8 mouse cellular contexts compared by ENCODE assay signal in genomic region chr15:77827379-77827778, GRCm38 (mm10). TPM values are rescaled to one million over a fixed set of nuclear protein-coding genes. Genes with fewer than 3 reads are reported as not detected.
DNase-seq lines count a peak whose midpoint lies in the region; ATAC-seq and TF ChIP-seq lines count a peak whose summit lies in the region.

No protein-coding gene starts in this region.

- H3K4me2 ChIP-seq in heart, postnatal 0 days (ENCODE audit: low read depth, low read length): no peak overlapping the region
- H3K4me2 ChIP-seq in midbrain, embryonic 14.5 days (ENCODE audit: low read length): no peak overlapping the region
- H3K4me2 ChIP-seq in embryonic facial prominence, embryonic 12.5 days (replicated peaks): no peak overlapping the region
- 0 out of 2 replicates have a peak overlapping the region, but pooled peaks have one; percentile 15 for H3K4me2 ChIP-seq in stomach, embryonic 16.5 days (ENCODE audit: low read depth, low read length)

- H3K4me1 ChIP-seq in heart, postnatal 0 days (ENCODE audit: control insufficient read depth, insufficient read depth): peaks cover 65% of the 10 kb centered on the region
- H3K4me1 ChIP-seq in midbrain, embryonic 10.5 days: peaks cover 41% of the 10 kb centered on the region
- 0 out of 2 replicates have a peak, but pooled peaks cover 6% of the 10 kb centered on the region for H3K4me1 ChIP-seq in midbrain, embryonic 14.5 days (ENCODE audit: control insufficient read depth, insufficient read depth, low read length)
- peaks cover 22% of the 10 kb centered on the region for H3K4me1 ChIP-seq in embryonic facial prominence, embryonic 12.5 days
- peaks cover 80% of the 10 kb centered on the region for H3K4me1 ChIP-seq in stomach, embryonic 16.5 days (ENCODE audit: control insufficient read depth, insufficient read depth, low read length)

- 24% methylated on average over 7 of the region's 7 CpGs for WGBS in heart, postnatal 0 days
- WGBS in midbrain, embryonic 10.5 days: 8% methylated on average over 7 of the region's 7 CpGs
- WGBS in midbrain, embryonic 14.5 days: 14% methylated on average over 7 of the region's 7 CpGs
- 20% methylated on average over 7 of the region's 7 CpGs for WGBS in embryonic facial prominence, embryonic 12.5 days
- WGBS in stomach, embryonic 16.5 days: 30% methylated on average over 7 of the region's 7 CpGs

- ATAC-seq in heart, postnatal 0 days (ENCODE audit: insufficient read depth, low read depth): peak; percentile 34; the same call in 1 of the 2 replicates
- ATAC-seq in midbrain, embryonic 14.5 days (ENCODE audit: low FRiP score, low TSS enrichment): no peak
- ATAC-seq in embryonic facial prominence, embryonic 12.5 days (ENCODE audit: insufficient number of reproducible peaks, insufficient read depth, low FRiP score, low TSS enrichment): no peak
- no peak for ATAC-seq in stomach, embryonic 16.5 days (ENCODE audit: insufficient read depth, low FRiP score)

- H3K27me3 ChIP-seq in heart, postnatal 0 days (ENCODE audit: control insufficient read depth, insufficient read depth, low read length): no peaks in the 10 kb centered on the region
- no peaks in the 10 kb centered on the region for H3K27me3 ChIP-seq in midbrain, embryonic 10.5 days (ENCODE audit: low read depth, poor library complexity, severe bottlenecking)
- no peaks in the 10 kb centered on the region for H3K27me3 ChIP-seq in midbrain, embryonic 14.5 days (ENCODE audit: control insufficient read depth, insufficient read depth, low read length)
- no peaks in the 10 kb centered on the region for H3K27me3 ChIP-seq in embryonic facial prominence, embryonic 12.5 days
- no peaks in the 10 kb centered on the region for H3K27me3 ChIP-seq in stomach, embryonic 16.5 days (ENCODE audit: control insufficient read depth, insufficient read depth, low read length)

- peaks cover 19% of the 10 kb centered on the region; the same call in 1 of the 2 replicates for H3K36me3 ChIP-seq in heart, postnatal 0 days (replicated peaks; ENCODE audit: control insufficient read depth, insufficient read depth, low read length)
- peaks cover 7% of the 10 kb centered on the region; the same call in 1 of the 2 replicates for H3K36me3 ChIP-seq in midbrain, embryonic 10.5 days
- no peaks in the 10 kb centered on the region for H3K36me3 ChIP-seq in midbrain, embryonic 14.5 days (ENCODE audit: control insufficient read depth, insufficient read depth, low read length)
- H3K36me3 ChIP-seq in embryonic facial prominence, embryonic 12.5 days: no peaks in the 10 kb centered on the region
- no peaks in the 10 kb centered on the region for H3K36me3 ChIP-seq in stomach, embryonic 16.5 days (ENCODE audit: control insufficient read depth, insufficient read depth, low read length)

- intact Hi-C loops in heart, postnatal 36 days (cut with DNase I): no loop called here

- H3K9ac ChIP-seq in heart, postnatal 0 days (replicated peaks; ENCODE audit: low read depth, low read length): no peak overlapping the region
- no peak overlapping the region; the same call in 1 of the 2 replicates for H3K9ac ChIP-seq in midbrain, embryonic 14.5 days (replicated peaks; ENCODE audit: low read length)
- H3K9ac ChIP-seq in embryonic facial prominence, embryonic 12.5 days: 0 out of 2 replicates have a peak overlapping the region, but pooled peaks have one; percentile 15
- H3K9ac ChIP-seq in stomach, embryonic 16.5 days (ENCODE audit: low read length): 0 out of 2 replicates have a peak overlapping the region, but pooled peaks have one; percentile 37

- DNase-seq in heart, postnatal 0 days (ENCODE audit: low spot score): no peak
- DNase-seq in heart, postnatal 36 days: no peak
- no peak for DNase-seq in midbrain, embryonic 10.5 days (ENCODE audit: low spot score)
- no peak for DNase-seq in midbrain, embryonic 14.5 days
- no peak for DNase-seq in left cerebral cortex, adult 18-20 months (ENCODE audit: low spot score in 2 of 2)
- DNase-seq in right cerebral cortex, postnatal 10 days (ENCODE audit: low spot score in 2 of 2): no peak

- TF ChIP-seq EP300 in heart, postnatal 0 days (IDR thresholded peaks at IDR 0.05; ENCODE audit: low read depth): no peak

- no peak overlapping the region for H3K4me3 ChIP-seq in heart, postnatal 0 days (ENCODE audit: low read depth, low read length)
- no peak overlapping the region for H3K4me3 ChIP-seq in midbrain, embryonic 10.5 days
- no peak overlapping the region for H3K4me3 ChIP-seq in midbrain, embryonic 14.5 days (replicated peaks; ENCODE audit: low read depth, low read length)
- H3K4me3 ChIP-seq in embryonic facial prominence, embryonic 12.5 days: no peak overlapping the region
- no peak overlapping the region for H3K4me3 ChIP-seq in stomach, embryonic 16.5 days (replicated peaks; ENCODE audit: low read length)

- no peaks in the 10 kb centered on the region for H3K9me3 ChIP-seq in heart, postnatal 0 days (replicated peaks; ENCODE audit: control insufficient read depth, low read length)
- H3K9me3 ChIP-seq in midbrain, embryonic 10.5 days (replicated peaks): no peaks in the 10 kb centered on the region
- H3K9me3 ChIP-seq in midbrain, embryonic 14.5 days (ENCODE audit: control insufficient read depth, low read length): no peaks in the 10 kb centered on the region
- H3K9me3 ChIP-seq in embryonic facial prominence, embryonic 12.5 days: no peaks in the 10 kb centered on the region
- H3K9me3 ChIP-seq in stomach, embryonic 16.5 days (replicated peaks; ENCODE audit: control insufficient read depth, low read length): no peaks in the 10 kb centered on the region

- TF ChIP-seq CTCF in heart, postnatal 0 days (IDR thresholded peaks at IDR 0.05; ENCODE audit: low read depth): no peak

- H3K27ac ChIP-seq in heart, postnatal 0 days (ENCODE audit: low read depth): peak overlapping the region; percentile 50
- peak overlapping the region; percentile 75 for H3K27ac ChIP-seq in midbrain, embryonic 10.5 days (replicated peaks)
- H3K27ac ChIP-seq in midbrain, embryonic 14.5 days (replicated peaks; ENCODE audit: low read depth, low read length): no peak overlapping the region
- peak overlapping the region; percentile 71 for H3K27ac ChIP-seq in embryonic facial prominence, embryonic 12.5 days
- H3K27ac ChIP-seq in stomach, embryonic 16.5 days (ENCODE audit: low read length): peak overlapping the region; percentile 66; the same call in 1 of the 2 replicates

RNA-seq across cellular contexts. Expression of gene Myh9, which starts 14.6 kb away (rescaled TPM):
- 62.0 and 63.6 TPM in 2 replicates for total RNA-seq in heart, postnatal 0 days (2014; rRNA removed; ENCODE audit: low replicate concordance)
- 15.7 and 17.5 TPM in 2 replicates for polyA plus RNA-seq in heart, postnatal 0 days (2015; fragmentation: Nextera tagmentation; extraction: Ambion mirVana)
- 100 to 1,000 TPM; 105 to 110 TPM for total RNA-seq in heart, postnatal 36 days (2021)
- polyA plus RNA-seq in midbrain, embryonic 10.5 days (2016; fragmentation: Nextera tagmentation; extraction: Ambion mirVana): 29.0 and 29.4 TPM in 2 replicates
- 7.3 and 14.8 TPM in 2 replicates for polyA plus RNA-seq in midbrain, embryonic 14.5 days (2014; fragmentation: Nextera tagmentation; extraction: Ambion mirVana)
- polyA plus RNA-seq in embryonic facial prominence, embryonic 12.5 days (2016; fragmentation: Nextera tagmentation; extraction: Ambion mirVana): 37.3 and 37.9 TPM in 2 replicates
- polyA plus RNA-seq in stomach, embryonic 16.5 days (2015; fragmentation: Nextera tagmentation; extraction: Ambion mirVana): 54.5 and 63.5 TPM in 2 replicates
- total RNA-seq in left cerebral cortex, adult 18-20 months (2021): 10 to 100 TPM; 74.4 to 78.9 TPM

Comparison
In these comparisons a context has a peak if more than half of its experiments do, and no peak if none do; other contexts are left out.
1. H3K9ac ChIP-seq: peak in embryonic facial prominence, embryonic 12.5 days (single experiment) and stomach, embryonic 16.5 days (single experiment); none in heart, postnatal 0 days (single experiment) and midbrain, embryonic 14.5 days (single experiment).